Mouse (Mus musculus): ENCODE results near the gene Dkkl1. TPM values are rescaled to one million over a fixed set of nuclear protein-coding genes. Genes with fewer than 3 reads are reported as not detected.

The Dkkl1 gene
- polyA plus RNA-seq, 1 experiment from 2014 or later: 0.78 TPM

DNA sequence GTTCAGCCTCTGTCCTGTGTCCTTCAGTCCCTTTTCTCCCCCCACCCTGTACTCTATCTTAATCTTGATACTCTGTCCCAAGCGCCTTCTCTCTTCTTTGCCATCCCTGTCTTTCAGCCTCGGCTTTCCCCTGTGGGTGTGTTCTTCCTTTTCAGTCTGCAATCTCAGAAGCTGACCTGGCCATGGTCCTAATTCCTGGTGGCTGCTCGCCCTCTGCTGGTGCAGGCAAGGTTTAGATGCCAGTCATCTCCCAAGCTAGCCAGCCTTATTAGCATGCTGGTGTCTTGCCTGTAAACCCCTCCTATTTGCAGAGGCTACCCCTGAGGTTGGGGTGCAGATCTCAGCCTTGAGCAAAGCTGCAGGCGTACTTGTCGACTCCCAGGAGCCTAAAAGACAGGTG is 13.5 kb downstream of the Dkkl1 start:
- Histone ChIP-seq H3K36me3 (replicated peaks) (no peaks in the 10 kb centered on the region), H3K27ac (no peak overlapping the region), H3K9me3 (no peaks in the 10 kb centered on the region), H3K27me3 (peaks cover 25% of the 10 kb centered on the region), H3K4me2 (no peak overlapping the region), H3K4me1 (peaks cover 10% of the 10 kb centered on the region; the same call in 1 of the 2 replicates), H3K4me3 (replicated peaks) (no peak overlapping the region), H3K9ac (peak overlapping the region; percentile 30; the same call in 1 of the 2 replicates)
- peak; percentile 64 for ATAC-seq (ENCODE audit: low FRiP score)
- WGBS: 12% methylated on average over 5 of the region's 5 CpGs

DNA sequence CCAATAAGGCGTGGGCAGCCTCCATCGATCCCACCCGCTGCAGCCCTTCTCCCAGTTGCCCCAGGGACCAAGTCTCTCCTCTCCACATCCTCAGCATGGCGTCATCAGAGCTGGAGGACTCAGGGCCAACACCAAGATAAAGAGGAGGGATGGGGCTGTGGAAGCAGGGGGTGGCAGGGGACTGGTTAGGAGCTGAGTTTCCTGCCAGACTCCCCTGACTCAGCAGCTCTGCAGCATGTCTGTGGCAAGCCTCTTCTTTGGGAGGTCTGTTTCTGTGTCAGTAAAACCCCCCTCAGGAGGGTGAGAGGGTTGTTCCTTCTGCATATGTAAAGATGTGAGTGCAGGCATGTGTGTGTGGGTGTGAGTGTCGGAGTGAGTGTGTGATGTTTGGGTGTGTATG is 15.0 kb downstream of the Dkkl1 start:
- Histone ChIP-seq H3K4me3 (replicated peaks) (no peak overlapping the region), H3K27me3 (peaks cover 24% of the 10 kb centered on the region), H3K9me3 (no peaks in the 10 kb centered on the region), H3K4me1 (peaks cover 11% of the 10 kb centered on the region; the same call in 1 of the 2 replicates), H3K9ac (peak overlapping the region; percentile 17; the same call in 1 of the 2 replicates), H3K36me3 (replicated peaks) (no peaks in the 10 kb centered on the region), H3K4me2 (no peak overlapping the region), H3K27ac (no peak overlapping the region)
- ATAC-seq (ENCODE audit: low FRiP score): no peak
- 66% methylated on average over 5 of the region's 5 CpGs for WGBS

DNA sequence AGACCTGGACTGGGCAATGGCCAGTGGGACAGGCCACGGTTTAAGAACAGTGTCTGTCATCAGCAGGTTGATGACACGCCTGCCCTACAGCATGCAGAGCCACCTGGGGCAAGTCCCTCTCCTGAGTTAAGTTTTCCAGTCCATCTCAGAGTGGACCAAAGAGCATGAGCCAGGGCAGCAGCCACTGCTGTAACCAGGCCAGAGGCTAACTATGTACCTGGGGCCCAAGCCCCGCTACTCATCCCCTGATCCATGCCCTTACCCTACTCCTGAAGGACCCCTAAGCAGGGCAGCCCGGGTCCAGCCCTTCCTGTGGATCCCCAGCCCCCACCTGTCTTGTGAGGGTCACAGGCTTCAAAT is 15.8 kb downstream of the Dkkl1 start:
- Histone ChIP-seq H3K4me3 (replicated peaks) (no peak overlapping the region), H3K9ac (no peak overlapping the region), H3K36me3 (replicated peaks) (no peaks in the 10 kb centered on the region), H3K4me2 (no peak overlapping the region), H3K4me1 (peaks cover 16% of the 10 kb centered on the region; the same call in 1 of the 2 replicates), H3K27ac (no peak overlapping the region), H3K27me3 (peaks cover 27% of the 10 kb centered on the region), H3K9me3 (no peaks in the 10 kb centered on the region)
- no peak for ATAC-seq (ENCODE audit: low FRiP score)
- WGBS: 84% methylated on average over 4 of the region's 4 CpGs

- Histone ChIP-seq H3K9me3 (no peaks in the 10 kb centered on the region), H3K4me1 (peaks cover 16% of the 10 kb centered on the region; the same call in 1 of the 2 replicates), H3K4me2 (no peak overlapping the region), H3K27me3 (peaks cover 33% of the 10 kb centered on the region), H3K36me3 (replicated peaks) (no peaks in the 10 kb centered on the region), H3K27ac (no peak overlapping the region), H3K9ac (no peak overlapping the region), H3K4me3 (replicated peaks) (no peak overlapping the region)
- 61% methylated on average over 13 of the region's 13 CpGs for WGBS
- ATAC-seq (ENCODE audit: low FRiP score): no peak
These were observed 16.4 kb downstream of the Dkkl1 start for GRCm38 (mm10) chr7:45195341-45196175.

DNA sequence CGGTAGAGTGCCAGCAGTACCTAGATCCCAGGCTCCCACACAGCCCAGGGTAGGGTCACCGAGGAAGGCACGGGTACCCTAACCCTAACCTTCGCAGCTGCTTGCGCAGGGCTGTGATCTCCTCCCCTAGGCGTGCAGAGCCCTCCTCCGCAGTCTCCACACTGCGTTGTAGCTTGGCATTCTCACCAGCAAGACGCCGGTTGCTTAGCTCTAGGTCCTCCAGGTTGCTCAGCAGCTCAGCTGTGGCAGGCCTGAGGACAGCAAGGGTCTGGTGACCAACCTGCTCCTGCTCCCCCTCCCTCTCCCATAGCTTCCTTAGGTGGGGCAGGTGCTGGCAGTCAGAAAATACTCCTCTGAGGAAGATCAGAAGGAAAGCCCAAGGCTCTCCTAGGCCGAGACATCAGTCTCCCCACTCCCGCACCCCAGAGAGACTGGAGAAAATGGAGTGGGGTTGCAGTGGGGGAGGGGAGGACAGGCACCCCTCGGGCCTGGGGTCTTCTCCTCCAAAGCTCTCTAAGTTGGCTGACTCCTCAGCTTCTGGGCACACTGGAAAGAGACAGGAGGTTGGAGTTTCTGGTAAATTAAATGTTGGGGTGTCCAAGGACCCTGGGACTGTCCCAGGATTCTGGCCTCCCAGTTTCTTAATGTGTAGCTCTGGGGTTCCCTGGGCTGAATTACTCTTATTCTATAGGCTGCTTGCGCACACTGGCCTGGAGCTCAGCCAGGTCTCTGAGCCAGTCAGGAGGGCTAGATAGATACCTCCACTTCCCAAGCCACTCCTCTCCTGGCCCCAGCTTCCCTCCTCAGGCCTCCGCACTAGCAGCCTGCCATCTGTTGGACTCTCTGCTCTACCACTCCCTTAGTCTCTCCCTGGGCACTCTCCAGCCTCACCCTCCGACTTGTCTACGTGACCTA is 17.8 kb downstream of the Dkkl1 start:
- no peaks in the 10 kb centered on the region for H3K9me3 ChIP-seq
- WGBS: 70% methylated on average over 17 of the region's 17 CpGs
- H3K4me3 ChIP-seq (replicated peaks): no peak overlapping the region
- H3K27me3 ChIP-seq: peaks cover 46% of the 10 kb centered on the region
- no peak overlapping the region for H3K27ac ChIP-seq
- no peaks in the 10 kb centered on the region for H3K36me3 ChIP-seq (replicated peaks)
- no peak for ATAC-seq (ENCODE audit: low FRiP score)
- no peak overlapping the region for H3K4me2 ChIP-seq
- H3K9ac ChIP-seq: no peak overlapping the region
- peaks cover 16% of the 10 kb centered on the region; the same call in 1 of the 2 replicates for H3K4me1 ChIP-seq

- no peak for ATAC-seq (ENCODE audit: low FRiP score)
- Histone ChIP-seq H3K27me3 (peaks cover 53% of the 10 kb centered on the region), H3K27ac (no peak overlapping the region), H3K4me2 (no peak overlapping the region), H3K36me3 (replicated peaks) (no peaks in the 10 kb centered on the region), H3K4me1 (peaks cover 15% of the 10 kb centered on the region; the same call in 1 of the 2 replicates), H3K9me3 (no peaks in the 10 kb centered on the region), H3K9ac (no peak overlapping the region), H3K4me3 (replicated peaks) (no peak overlapping the region)
- whole genome bisulfite sequencing: 71% methylated on average over 5 of the region's 5 CpGs
These were observed 18.5 kb downstream of the Dkkl1 start for GRCm38 (mm10) chr7:45193406-45193805.

DNA sequence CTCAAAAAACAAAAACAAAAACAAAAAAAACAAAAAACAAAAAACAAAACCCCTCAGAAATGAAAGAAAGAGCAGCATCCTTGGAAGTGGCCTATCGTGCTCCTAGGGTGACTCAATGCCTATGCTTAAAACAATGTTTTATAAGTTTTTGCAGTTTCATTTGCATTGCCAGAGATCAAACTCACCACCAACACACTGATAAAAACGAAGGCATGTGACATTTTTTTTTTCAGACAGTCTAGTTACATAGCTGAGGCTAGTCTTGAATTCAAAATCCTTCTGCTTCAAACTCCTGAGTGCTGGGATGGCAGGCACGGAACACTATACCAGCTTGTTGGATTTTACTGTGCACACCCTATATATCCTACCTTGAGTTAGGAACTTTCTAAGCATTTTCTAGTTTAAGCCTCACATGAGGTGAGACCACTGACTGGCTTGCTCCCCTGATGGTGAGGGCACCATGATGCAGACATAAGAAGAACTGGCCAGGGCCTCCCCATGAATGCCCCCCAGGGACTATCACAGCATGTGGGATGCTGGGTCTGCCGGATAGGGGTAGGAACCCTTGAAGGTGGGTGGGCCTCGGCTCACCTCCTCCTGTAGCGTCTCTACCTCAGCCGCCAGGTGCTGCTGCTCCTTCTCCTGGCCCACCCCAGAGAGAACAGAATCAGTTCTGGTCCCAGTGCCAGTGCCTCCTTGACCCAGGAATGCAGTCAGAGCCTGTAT is 19.2 kb downstream of the Dkkl1 start:
- Histone ChIP-seq H3K4me2 (no peak overlapping the region), H3K9ac (no peak overlapping the region), H3K4me1 (peaks cover 12% of the 10 kb centered on the region; the same call in 1 of the 2 replicates), H3K4me3 (replicated peaks) (no peak overlapping the region), H3K27ac (no peak overlapping the region), H3K27me3 (peaks cover 59% of the 10 kb centered on the region), H3K9me3 (no peaks in the 10 kb centered on the region), H3K36me3 (replicated peaks) (no peaks in the 10 kb centered on the region)
- no peak for ATAC-seq (ENCODE audit: low FRiP score)
- WGBS: 81% methylated on average over 7 of the region's 7 CpGs

- H3K9ac ChIP-seq: no peak overlapping the region
- H3K27me3 ChIP-seq: peaks cover 63% of the 10 kb centered on the region
- no peak overlapping the region for H3K27ac ChIP-seq
These were observed 20.1 kb downstream of the Dkkl1 start for GRCm38 (mm10) chr7:45191803-45192363.

DNA sequence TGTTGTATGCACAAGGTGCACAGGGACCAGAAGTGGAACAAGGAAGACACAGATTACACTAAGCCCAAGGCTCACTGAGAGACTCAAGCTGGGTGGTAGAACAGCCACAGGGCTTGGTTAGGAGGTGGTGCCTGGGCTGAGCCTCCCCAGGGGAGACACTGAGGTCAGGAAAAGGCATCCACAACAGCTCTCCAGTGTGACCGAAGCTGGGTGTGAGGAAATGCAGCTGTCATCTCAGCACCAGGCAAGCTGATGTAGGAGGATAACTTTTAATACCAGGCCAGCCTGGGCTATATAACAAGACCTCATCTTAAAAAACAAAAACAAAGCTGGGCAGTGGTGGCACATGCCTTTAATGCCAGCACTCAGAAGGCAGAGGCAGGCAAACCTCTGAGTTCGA is 20.8 kb downstream of the Dkkl1 start:
- Histone ChIP-seq H3K4me1 (peaks cover 12% of the 10 kb centered on the region; the same call in 1 of the 2 replicates), H3K4me2 (no peak overlapping the region), H3K4me3 (replicated peaks) (no peak overlapping the region), H3K9ac (no peak overlapping the region), H3K27ac (no peak overlapping the region), H3K9me3 (no peaks in the 10 kb centered on the region), H3K36me3 (replicated peaks) (no peaks in the 10 kb centered on the region), H3K27me3 (peaks cover 62% of the 10 kb centered on the region)
- 90% methylated on average over 2 of the region's 2 CpGs for WGBS
- no peak for ATAC-seq (ENCODE audit: low FRiP score)

More at GRCm38 (mm10) chr7:45191803-45192363, 20.1 kb downstream of the Dkkl1 start:
- ATAC-seq (ENCODE audit: low FRiP score): no peak
- Histone ChIP-seq H3K36me3 (replicated peaks) (no peaks in the 10 kb centered on the region), H3K4me1 (peaks cover 12% of the 10 kb centered on the region; the same call in 1 of the 2 replicates), H3K9me3 (no peaks in the 10 kb centered on the region), H3K4me3 (replicated peaks) (no peak overlapping the region), H3K4me2 (no peak overlapping the region)
- WGBS: 33% methylated on average over 8 of the region's 8 CpGs

GRCm38 (mm10) chr7:45190186-45190585 is 21.8 kb downstream of the Dkkl1 start:
- Histone ChIP-seq H3K9me3 (no peaks in the 10 kb centered on the region), H3K4me2 (no peak overlapping the region), H3K9ac (no peak overlapping the region), H3K27ac (no peak overlapping the region), H3K27me3 (peaks cover 65% of the 10 kb centered on the region), H3K4me1 (0 out of 2 replicates have a peak, but pooled peaks cover 9% of the 10 kb centered on the region), H3K4me3 (replicated peaks) (no peak overlapping the region), H3K36me3 (replicated peaks) (no peaks in the 10 kb centered on the region)
- 95% methylated on average over 6 of the region's 6 CpGs for WGBS
- no peak for ATAC-seq (ENCODE audit: low FRiP score)

DNA sequence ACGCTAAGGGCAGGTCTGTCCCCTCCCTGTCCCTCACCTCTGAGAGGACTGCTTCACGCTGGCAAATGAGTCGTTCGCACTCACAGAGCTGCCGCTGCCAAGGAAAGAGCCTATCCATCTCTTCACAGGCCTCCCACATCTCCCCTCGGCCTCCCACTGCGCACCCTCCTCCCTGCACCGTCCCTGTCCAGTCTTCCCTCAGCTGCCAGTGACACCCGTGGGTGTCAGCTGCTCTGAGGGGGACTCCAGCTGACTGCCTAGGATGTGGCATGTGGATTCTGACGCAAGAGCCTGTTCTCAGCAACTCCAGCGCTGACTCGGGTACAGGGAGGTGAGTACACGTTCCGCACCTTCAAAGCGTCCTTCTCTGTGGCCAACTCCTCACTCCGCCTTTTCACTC is 22.3 kb downstream of the Dkkl1 start:
- Histone ChIP-seq H3K9ac (no peak overlapping the region), H3K4me2 (no peak overlapping the region), H3K27me3 (peaks cover 71% of the 10 kb centered on the region), H3K27ac (no peak overlapping the region), H3K4me3 (replicated peaks) (no peak overlapping the region), H3K4me1 (peaks cover 6% of the 10 kb centered on the region; the same call in 1 of the 2 replicates), H3K36me3 (replicated peaks) (no peaks in the 10 kb centered on the region), H3K9me3 (no peaks in the 10 kb centered on the region)
- 59% methylated on average over 16 of the region's 16 CpGs for WGBS
- ATAC-seq (ENCODE audit: low FRiP score): no peak
